Mouse (Mus musculus) liver, adult (tissue): ENCODE data around the gene Procr.

ENCODE experiments used
- GATA4 ChIP-seq: IDR thresholded peaks from 2 replicates; pipeline ENCODE4 v1.6.1; 2014; ENCODE audit warnings: mild to moderate bottlenecking, low read length; ENCODE audit not compliant: insufficient replicate concordance

Procr gene

DNA sequence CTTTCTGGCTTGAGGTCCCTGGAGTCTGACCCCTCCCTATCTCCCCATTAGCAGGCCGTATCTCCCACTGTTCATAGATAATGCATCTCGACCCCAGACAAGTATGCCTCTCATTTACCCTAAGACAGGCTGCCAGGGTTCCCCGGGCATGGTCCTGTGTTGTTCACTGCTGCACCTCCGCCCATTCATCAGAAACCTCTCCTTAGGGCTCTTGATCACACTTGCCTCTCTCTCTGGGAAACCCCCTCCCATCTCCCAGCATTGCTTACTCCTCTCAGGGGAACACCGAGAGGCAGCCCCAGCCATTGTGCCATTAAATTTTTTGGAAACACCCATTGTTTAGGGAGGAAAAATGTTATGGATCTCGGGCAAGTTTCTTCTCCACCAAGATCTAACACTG, 27.1 kb downstream of the Procr start:
- TF ChIP-seq GATA4 = no peak

DNA sequence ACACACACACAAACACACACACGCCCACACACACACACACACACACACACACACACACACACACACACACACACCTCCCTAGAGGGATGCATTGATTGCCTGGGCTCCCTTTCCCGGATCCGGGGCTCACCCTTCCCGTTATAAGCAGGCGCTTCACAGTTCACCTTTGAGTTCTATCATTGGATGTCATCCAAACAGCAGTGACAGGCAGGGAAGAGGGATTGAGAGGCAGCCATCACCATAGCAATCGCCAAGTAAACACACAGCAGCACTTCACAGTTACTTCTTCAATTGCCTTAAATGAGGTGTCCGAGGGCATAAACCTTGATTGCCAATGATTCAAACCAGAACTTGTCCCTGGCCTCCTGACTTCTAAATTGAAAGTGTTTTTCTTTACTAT, 28.1 kb downstream of the Procr start:
- TF ChIP-seq GATA4 = no peak

DNA sequence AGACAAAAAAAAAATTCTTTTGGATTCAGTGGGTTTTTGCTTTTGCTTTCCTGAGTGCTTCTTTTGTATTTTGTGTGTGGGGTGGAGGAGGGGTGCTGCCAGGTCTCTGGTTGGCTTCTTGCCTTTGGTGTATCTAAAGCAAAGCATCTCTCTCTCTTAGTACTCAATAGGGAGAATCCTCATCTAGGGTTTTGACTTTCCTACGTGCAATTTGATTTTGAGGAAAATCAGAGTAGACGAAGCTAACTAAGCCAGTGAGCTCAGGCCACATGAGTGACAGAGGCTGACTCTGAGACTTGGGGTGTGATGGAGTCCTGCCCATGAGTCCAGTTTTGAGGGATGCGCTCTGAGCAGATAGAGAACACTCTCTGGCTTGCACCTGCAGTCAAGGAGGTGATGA, 28.6 kb downstream of the Procr start:
- TF ChIP-seq GATA4 = no peak

- no peak for TF ChIP-seq GATA4
These were observed 33.6 kb downstream of the Procr start for GRCm38 (mm10) chr2:155784534-155784933.

GRCm38 (mm10) chr2:155786905-155787304, 36.0 kb downstream of the Procr start:
- no peak for TF ChIP-seq GATA4

DNA sequence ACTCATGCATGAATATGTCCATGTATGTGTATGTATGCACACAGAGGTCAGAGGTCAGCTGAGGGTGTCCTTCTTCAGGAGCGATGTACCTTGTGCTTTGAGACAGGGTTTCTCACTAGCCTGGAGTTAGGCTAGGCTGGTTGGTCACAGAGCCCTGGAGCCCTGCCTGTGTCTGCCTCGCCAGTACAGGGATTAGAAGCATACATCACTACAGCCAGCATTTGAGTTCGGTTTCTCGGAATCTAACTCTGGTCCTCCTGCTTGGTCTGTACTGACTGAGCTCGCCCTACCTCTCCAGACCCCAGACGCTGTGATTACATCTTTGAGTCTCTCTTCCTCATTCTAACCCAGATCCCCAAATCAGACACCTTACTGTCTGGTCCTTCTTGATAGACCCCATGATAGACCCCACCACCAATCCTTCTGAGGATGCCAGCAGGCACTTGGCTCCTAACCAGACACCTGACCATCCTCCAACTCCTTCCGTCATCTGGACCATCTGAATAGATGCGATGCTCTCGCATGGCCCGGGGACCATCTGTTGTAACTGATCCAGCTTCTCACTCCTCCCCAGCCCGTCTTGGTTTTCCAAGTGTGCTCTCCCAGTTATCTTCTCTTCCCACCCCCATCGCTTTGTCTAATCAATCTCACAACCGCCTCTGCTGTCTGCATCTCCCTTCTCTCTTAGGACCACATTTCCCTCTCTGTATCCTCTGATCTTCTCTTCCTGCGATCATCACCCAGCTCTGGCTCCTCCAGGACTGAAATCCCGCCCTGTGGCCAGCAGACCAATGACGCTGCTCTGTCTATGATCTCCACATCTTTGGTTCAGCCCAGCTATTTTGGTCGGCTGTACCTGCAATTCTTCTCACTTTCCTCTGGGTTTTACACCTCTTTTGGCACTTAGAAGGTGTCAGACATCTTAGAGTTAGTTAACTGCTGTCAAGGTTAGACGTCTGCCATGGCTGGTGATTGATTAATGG, 37.3 kb downstream of the Procr start:
- TF ChIP-seq GATA4 = no peak

GRCm38 (mm10) chr2:155792899-155793298, 42.0 kb downstream of the Procr start:
- no peak for TF ChIP-seq GATA4

DNA sequence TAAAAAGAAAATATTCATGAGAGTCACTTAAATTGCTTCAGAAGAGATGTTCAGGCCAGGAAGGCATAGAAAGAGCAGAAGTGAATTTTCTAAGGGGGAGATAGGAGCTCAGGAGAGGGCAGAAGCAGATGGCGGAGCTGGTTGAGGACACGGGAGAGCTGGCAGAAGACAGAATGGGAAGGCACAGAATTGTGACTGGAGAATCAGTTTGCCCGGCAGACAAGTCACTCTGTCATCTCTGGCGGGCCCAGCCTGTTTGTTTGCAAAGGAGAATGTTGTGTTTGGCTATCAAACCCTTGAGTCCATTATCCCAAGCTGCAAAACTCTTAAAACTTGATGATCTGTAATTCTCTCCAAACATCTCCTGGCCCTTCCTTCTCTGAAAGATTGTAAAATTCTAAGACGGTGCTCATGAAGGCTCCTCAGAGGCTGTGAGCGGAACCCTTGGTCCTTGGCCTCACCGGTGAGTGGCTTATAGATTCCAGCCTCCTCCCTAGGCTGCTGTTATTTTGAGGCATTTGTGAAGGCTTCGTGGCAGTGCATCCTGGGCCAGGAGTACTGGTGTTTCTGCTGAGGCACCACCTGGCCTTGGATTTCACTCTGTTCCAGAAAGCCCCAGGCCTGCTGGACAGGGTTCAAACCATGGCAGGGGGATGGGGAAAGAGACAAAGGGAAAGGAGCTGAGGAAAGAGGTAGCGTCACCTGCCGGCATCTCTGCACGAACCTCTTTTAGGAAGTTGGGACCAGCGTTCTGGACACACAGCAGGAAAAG, 43.9 kb downstream of the Procr start:
- TF ChIP-seq GATA4 = no peak

DNA sequence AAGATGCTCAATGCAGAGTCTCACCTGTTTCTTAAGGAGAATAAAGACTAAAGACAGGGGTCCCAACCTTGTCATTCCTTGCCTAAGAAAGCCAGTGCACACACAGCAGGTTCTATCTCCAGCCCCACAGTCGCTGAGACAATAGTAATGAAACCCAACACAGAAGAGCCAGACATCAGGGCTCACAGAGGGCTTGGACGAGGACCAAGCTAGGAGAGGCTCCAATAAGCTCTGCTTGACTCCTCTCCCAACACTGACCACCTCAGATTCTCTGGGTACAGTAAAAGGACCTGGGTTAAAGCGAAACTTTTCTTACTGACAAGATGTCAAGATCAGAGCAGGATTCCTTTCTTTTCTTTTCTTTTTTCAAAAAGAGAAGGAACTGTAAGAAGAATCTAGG, 47.7 kb downstream of the Procr start:
- TF ChIP-seq GATA4 = no peak

- TF ChIP-seq GATA4 = no peak
These were observed 51.8 kb downstream of the Procr start for GRCm38 (mm10) chr2:155802761-155803160.

- no peak for TF ChIP-seq GATA4
These were observed 53.1 kb downstream of the Procr start for GRCm38 (mm10) chr2:155804053-155804452.
